Mouse (Mus musculus): ENCODE results near the gene Hint1. TPM values are rescaled to one million over a fixed set of nuclear protein-coding genes. Genes with fewer than 3 reads are reported as not detected.

Gene Hint1
- total and polyA plus RNA-seq, 3 experiments = 529 to 2,790 (median 567) TPM

- Histone ChIP-seq H3K79me2 (ENCODE audit: control insufficient read depth, insufficient read depth, low read length, poor library complexity) (peaks cover 4% of the 10 kb centered on the region; the same call in 1 of the 2 replicates), H3K27ac (ENCODE audit: control insufficient read depth, low read depth, low read length) (peak within 1 kb of the TSS; percentile 65), H3K9ac (ENCODE audit: control insufficient read depth, low read depth, low read length, poor library complexity, severe bottlenecking) (peak within 1 kb of the TSS; percentile 86), H3K9me3 (replicated peaks; ENCODE audit: insufficient read depth, low read length) (no peaks in the 10 kb centered on the region), H3K4me3 (ENCODE audit: control insufficient read depth in 1 of 2, insufficient read depth in 1 of 2, low read depth in 2 of 2, low read length in 2 of 2) (peak within 1 kb of the TSS; percentile 69 to 82), H3K36me3 (ENCODE audit: control insufficient read depth in 1 of 2, insufficient read depth in 2 of 2, low read length in 2 of 2) (peaks cover 0 to 7% of the 10 kb centered on the region in 2 experiments; a peak in 2 of 4 replicates), H3K4me1 (ENCODE audit: control insufficient read depth in 1 of 2, insufficient read depth in 2 of 2, low read length in 2 of 2) (peaks cover 0 to 13% of the 10 kb centered on the region in 2 experiments; a peak in 2 of 4 replicates), H3K27me3 (ENCODE audit: control insufficient read depth in 1 of 2, insufficient read depth in 2 of 2, low read length in 2 of 2) (no peaks in the 10 kb centered on the region)
- peak; percentile 100 for DNase-seq (ENCODE audit: low read depth, low spot score)
- peak; percentile 74 for TF ChIP-seq ETS1 (IDR thresholded peaks at IDR 0.05; ENCODE audit: low read depth, low read length)
- no peak for TF ChIP-seq USF2 (IDR thresholded peaks at IDR 0.05; ENCODE audit: borderline replicate concordance in 1 of 2, insufficient read depth in 1 of 2, low read depth in 1 of 2, low read length in 2 of 2)
- TF ChIP-seq MEF2A (IDR thresholded peaks at IDR 0.05; ENCODE audit: extremely low read depth, insufficient replicate concordance, low read depth, low read length, poor library complexity, severe bottlenecking) = no peak
- TF ChIP-seq MYB (IDR thresholded peaks at IDR 0.05; ENCODE audit: low read depth, low read length) = no peak
- TF ChIP-seq NELFE (IDR thresholded peaks at IDR 0.05; ENCODE audit: low read depth, low read length) = peak; percentile 97
- peak; percentile 94 to 98 for TF ChIP-seq POLR2A (IDR thresholded peaks at IDR 0.05; ENCODE audit: control insufficient read depth in 1 of 2, insufficient read depth in 1 of 2, low read depth in 1 of 2, low read length in 2 of 2, poor library complexity in 1 of 2)
- no peak for TF ChIP-seq UBTF (IDR thresholded peaks at IDR 0.05; ENCODE audit: borderline replicate concordance, insufficient read depth, low read depth, low read length)
- peak; percentile 78; the same call in 1 of the 2 replicates for TF ChIP-seq KAT2A (conservative IDR thresholded peaks at IDR 0.05; ENCODE audit: low read depth, low read length)
- TF ChIP-seq MXI1 (IDR thresholded peaks at IDR 0.05; ENCODE audit: low read depth, low read length) = peak; percentile 89
- no peak for TF ChIP-seq RAD21 (IDR thresholded peaks at IDR 0.05; ENCODE audit: low read depth, low read length)
- peak; percentile 92 for TF ChIP-seq ELF1 (IDR thresholded peaks at IDR 0.05; ENCODE audit: low read depth, low read length)
- no peak for TF ChIP-seq TAL1 (IDR thresholded peaks at IDR 0.05; ENCODE audit: low read length)
- 0 out of 2 replicates have a peak, but pooled peaks have one; percentile 48 for TF ChIP-seq TBP (IDR thresholded peaks at IDR 0.05; ENCODE audit: low read depth, low read length)
- no peak for TF ChIP-seq BHLHE40 (IDR thresholded peaks at IDR 0.05; ENCODE audit: borderline replicate concordance, low read depth, low read length)
- peak; percentile 94 for TF ChIP-seq HCFC1 (IDR thresholded peaks at IDR 0.05; ENCODE audit: low read depth, low read length)
- peak; percentile 92 for TF ChIP-seq POLR2AphosphoS2 (IDR thresholded peaks at IDR 0.05; ENCODE audit: low read length)
- TF ChIP-seq ZC3H11A (IDR thresholded peaks at IDR 0.05; ENCODE audit: low read depth, low read length) = no peak
- peak; percentile 97 for TF ChIP-seq SIN3A (IDR thresholded peaks at IDR 0.05; ENCODE audit: low read length)
- no peak for TF ChIP-seq ZKSCAN1 (IDR thresholded peaks at IDR 0.05; ENCODE audit: low read depth, low read length)
- no peak for TF ChIP-seq ZNF384 (IDR thresholded peaks at IDR 0.05; ENCODE audit: low read depth, low read length)
- peak; percentile 96 for TF ChIP-seq CHD2 (IDR thresholded peaks at IDR 0.05; ENCODE audit: low read length)
- 0 out of 2 replicates have a peak, but pooled peaks have one; percentile 22 for TF ChIP-seq SMC3 (IDR thresholded peaks at IDR 0.05; ENCODE audit: low read depth, low read length)
- peak; percentile 49 for TF ChIP-seq TCF12 (IDR thresholded peaks at IDR 0.05; ENCODE audit: low read depth, low read length)
- TF ChIP-seq JUND (IDR thresholded peaks at IDR 0.05; ENCODE audit: low read depth, low read length) = no peak
- no peak for TF ChIP-seq GABPA (IDR thresholded peaks at IDR 0.05; ENCODE audit: low read depth, low read length)
- peak; percentile 75 for TF ChIP-seq GATA1 (IDR thresholded peaks at IDR 0.05; ENCODE audit: low read depth, low read length)
- no peak for TF ChIP-seq CTCF (IDR thresholded peaks at IDR 0.05 in 2 of 3, conservative IDR thresholded peaks at IDR 0.05 in 1 of 3; ENCODE audit: control insufficient read depth in 1 of 3, insufficient read depth in 1 of 3, low read depth in 2 of 3, low read length in 3 of 3, poor library complexity in 1 of 3, severe bottlenecking in 1 of 3)
- peak in 1 of 2 experiments; percentile 42; a peak in 1 of 4 replicates for TF ChIP-seq EP300 (IDR thresholded peaks at IDR 0.05; ENCODE audit: low read depth in 1 of 2, low read length in 2 of 2)
- TF ChIP-seq MAX (IDR thresholded peaks at IDR 0.05; ENCODE audit: low read length) = peak; percentile 60; the same call in 1 of the 2 replicates
- no peak for TF ChIP-seq CHD1 (IDR thresholded peaks at IDR 0.05; ENCODE audit: low read depth, low read length)
- no peak for TF ChIP-seq POLR2AphosphoS5 (IDR thresholded peaks at IDR 0.05; ENCODE audit: borderline replicate concordance, low read depth, low read length)
- TF ChIP-seq MAFK (IDR thresholded peaks at IDR 0.05; ENCODE audit: borderline replicate concordance, low read depth, low read length) = no peak
- TF ChIP-seq MAZ (IDR thresholded peaks at IDR 0.05; ENCODE audit: low read depth, low read length) = peak; percentile 60
- peak; percentile 16; the same call in 1 of the 2 replicates for TF ChIP-seq MYC (IDR thresholded peaks at IDR 0.05; ENCODE audit: low read depth, low read length)
- TF ChIP-seq ZMIZ1 (IDR thresholded peaks at IDR 0.05; ENCODE audit: low read depth, low read length) = peak; percentile 81; the same call in 1 of the 2 replicates
- no peak for TF ChIP-seq E2F4 (IDR thresholded peaks at IDR 0.05; ENCODE audit: borderline replicate concordance, low read depth, low read length)
These were observed 5.7 kb upstream of the Hint1 start, which contains the start of gene Lyrm7 for GRCm38 (mm10) chr11:54860256-54861038. TSS of gene Lyrm7 (minus strand) at chr11:54860916.

Data from MEL (cell line).